Mouse (Mus musculus): Measurements from ENCODE around the gene A730015C16Rik. TPM values are rescaled to one million over a fixed set of nuclear protein-coding genes. Genes with fewer than 3 reads are reported as not detected.

The A730015C16Rik gene
- 0.07 and 0.09 TPM in 2 replicates for total RNA-seq (2014; rRNA removed)
- 0.09 and 0.37 TPM in 2 replicates for polyA plus RNA-seq (2012; rRNA removed)

DNA sequence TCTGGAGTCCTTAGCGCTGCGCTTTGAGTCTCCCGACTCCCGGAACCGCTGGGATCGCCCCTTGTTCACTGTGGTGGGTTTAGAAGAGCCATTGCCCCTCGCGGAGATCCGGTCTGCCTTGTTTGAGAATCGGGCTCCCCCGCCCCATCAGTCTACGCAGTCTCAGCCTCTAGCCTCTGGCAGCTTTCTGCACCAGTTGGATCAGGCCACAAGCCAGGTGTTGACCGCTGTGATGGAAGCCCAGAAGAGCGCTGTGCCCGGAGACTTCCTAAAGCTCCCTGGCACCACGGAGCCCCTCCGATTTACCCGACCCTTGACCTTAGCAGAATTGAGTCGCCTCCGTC lies at the start of gene A730015C16Rik:
TSS of gene A730015C16Rik (minus strand) at position 115 of the 344 bp plus-strand sequence.
- DNase-seq (ENCODE audit: extremely low read depth, low read depth, low spot score) = peak; percentile 49
- Histone ChIP-seq H3K27ac (replicated peaks; ENCODE audit: insufficient read depth, low read depth, low read length) (peak within 1 kb of the TSS; percentile 65), H3K36me3 (ENCODE audit: control insufficient read depth, insufficient read depth, low read length) (peaks cover 2% of the 10 kb centered on the region; the same call in 1 of the 2 replicates), H3K9ac (ENCODE audit: low read depth, low read length) (peak within 1 kb of the TSS; percentile 77), H3K27me3 (ENCODE audit: control insufficient read depth, insufficient read depth, low read length) (no peaks in the 10 kb centered on the region), H3K4me1 (ENCODE audit: control insufficient read depth, insufficient read depth, low read length) (peaks cover 7% of the 10 kb centered on the region), H3K79me2 (ENCODE audit: control insufficient read depth, insufficient read depth, low read length) (peaks cover 4% of the 10 kb centered on the region; the same call in 1 of the 2 replicates), H3K4me3 (ENCODE audit: insufficient read depth, low read depth, low read length) (peak within 1 kb of the TSS; percentile 66)
- WGBS = 1% methylated on average over 20 of the region's 20 CpGs
- TF ChIP-seq POLR2A (IDR thresholded peaks at IDR 0.05; ENCODE audit: extremely low read depth, insufficient read depth, low read length) (no peak), CTCF (IDR thresholded peaks at IDR 0.05; ENCODE audit: low read depth, low read length) (no peak)

DNA sequence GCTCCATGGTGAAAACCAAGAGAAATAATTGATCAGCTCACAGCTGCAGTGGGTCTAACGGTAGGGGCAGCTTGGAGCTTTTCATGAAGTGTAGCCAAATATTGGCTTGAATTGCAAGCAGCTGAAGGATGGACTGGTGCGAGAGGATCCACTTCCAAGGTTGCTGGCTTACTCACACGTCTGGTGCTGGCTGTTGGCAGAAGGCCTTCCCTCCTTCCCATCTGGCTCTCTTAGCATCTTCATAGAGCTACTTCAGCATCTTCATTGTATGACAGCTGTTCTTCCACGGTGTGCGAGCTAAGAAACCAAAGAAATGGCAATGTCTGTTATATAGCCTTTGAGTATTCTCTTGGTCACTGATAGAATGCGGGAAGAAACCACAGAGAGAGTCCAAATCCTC lies 42.5 kb upstream of the A730015C16Rik start:
- H3K27ac ChIP-seq (replicated peaks; ENCODE audit: insufficient read depth, low read depth, low read length) = no peak overlapping the region
- DNase-seq (ENCODE audit: extremely low read depth, low read depth, low spot score) = no peak
- H3K36me3 ChIP-seq (ENCODE audit: control insufficient read depth, insufficient read depth, low read length) = no peaks in the 10 kb centered on the region
- TF ChIP-seq POLR2A (IDR thresholded peaks at IDR 0.05; ENCODE audit: extremely low read depth, insufficient read depth, low read length) (no peak), CTCF (IDR thresholded peaks at IDR 0.05; ENCODE audit: low read depth, low read length) (no peak)
- 85% methylated on average over 6 of the region's 6 CpGs for WGBS
- no peaks in the 10 kb centered on the region for H3K4me1 ChIP-seq (ENCODE audit: control insufficient read depth, insufficient read depth, low read length)
- H3K9ac ChIP-seq (ENCODE audit: low read depth, low read length) = no peak overlapping the region
- no peak overlapping the region for H3K4me3 ChIP-seq (ENCODE audit: insufficient read depth, low read depth, low read length)
- H3K27me3 ChIP-seq (ENCODE audit: control insufficient read depth, insufficient read depth, low read length) = no peaks in the 10 kb centered on the region
- H3K79me2 ChIP-seq (ENCODE audit: control insufficient read depth, insufficient read depth, low read length) = no peaks in the 10 kb centered on the region

DNA sequence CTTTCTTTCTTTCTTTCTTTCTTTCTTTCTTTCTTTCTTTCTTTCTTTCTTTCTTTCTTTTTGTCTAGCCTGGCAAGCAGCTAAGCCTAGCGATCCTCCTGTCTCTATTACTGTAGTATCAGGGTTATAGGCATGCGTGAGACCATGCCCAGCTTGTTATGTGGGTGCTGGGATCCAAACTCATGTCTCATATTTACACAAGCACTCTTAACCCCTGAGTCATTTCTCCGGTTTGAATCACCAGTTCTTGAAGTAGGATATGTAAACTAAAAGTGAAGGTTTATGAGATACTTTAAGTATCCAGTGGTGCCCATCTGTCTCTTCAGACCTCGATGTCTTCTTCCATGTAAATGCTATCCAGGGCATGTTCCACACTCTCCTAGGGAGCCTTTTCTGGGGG lies 39.0 kb upstream of the A730015C16Rik start:
- no peak for DNase-seq (ENCODE audit: extremely low read depth, low read depth, low spot score)

DNA sequence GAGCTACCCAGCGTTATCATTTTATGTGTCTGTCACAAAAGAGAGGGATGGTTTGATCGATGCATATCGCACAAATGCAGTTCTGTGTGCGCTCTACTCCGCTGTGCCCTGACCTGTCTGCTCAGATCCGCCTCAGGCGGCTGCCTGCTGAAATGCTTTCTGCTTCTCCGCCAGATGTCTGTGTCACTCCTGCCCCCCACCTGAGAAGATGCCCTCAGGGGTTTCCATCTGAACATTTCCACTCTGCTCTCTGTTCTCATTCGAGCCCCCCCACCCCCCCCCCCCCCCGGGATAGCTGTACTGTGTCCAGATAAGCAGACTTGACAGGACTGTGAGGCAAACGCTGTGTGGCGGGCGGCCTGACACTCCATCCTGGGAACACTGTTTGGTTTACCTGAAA lies 35.4 kb upstream of the A730015C16Rik start:
- H3K36me3 ChIP-seq (ENCODE audit: control insufficient read depth, insufficient read depth, low read length) = no peaks in the 10 kb centered on the region
- peaks cover 7% of the 10 kb centered on the region for H3K27me3 ChIP-seq (ENCODE audit: control insufficient read depth, insufficient read depth, low read length)
- 69% methylated on average over 13 of the region's 13 CpGs for WGBS
- TF ChIP-seq CTCF (IDR thresholded peaks at IDR 0.05; ENCODE audit: low read depth, low read length) (no peak), POLR2A (IDR thresholded peaks at IDR 0.05; ENCODE audit: extremely low read depth, insufficient read depth, low read length) (no peak)
- 0 out of 2 replicates have a peak, but pooled peaks cover 5% of the 10 kb centered on the region for H3K4me1 ChIP-seq (ENCODE audit: control insufficient read depth, insufficient read depth, low read length)
- no peak overlapping the region for H3K4me3 ChIP-seq (ENCODE audit: insufficient read depth, low read depth, low read length)
- H3K79me2 ChIP-seq (ENCODE audit: control insufficient read depth, insufficient read depth, low read length) = no peaks in the 10 kb centered on the region
- no peak for DNase-seq (ENCODE audit: extremely low read depth, low read depth, low spot score)
- no peak overlapping the region for H3K27ac ChIP-seq (replicated peaks; ENCODE audit: insufficient read depth, low read depth, low read length)
- H3K9ac ChIP-seq (ENCODE audit: low read depth, low read length) = no peak overlapping the region

More for the DNA sequence above, 39.0 kb upstream of the A730015C16Rik start:
- H3K4me1 ChIP-seq (ENCODE audit: control insufficient read depth, insufficient read depth, low read length) = no peaks in the 10 kb centered on the region
- H3K27me3 ChIP-seq (ENCODE audit: control insufficient read depth, insufficient read depth, low read length) = no peaks in the 10 kb centered on the region
- TF ChIP-seq CTCF (IDR thresholded peaks at IDR 0.05; ENCODE audit: low read depth, low read length) = no peak
- TF ChIP-seq POLR2A (IDR thresholded peaks at IDR 0.05; ENCODE audit: extremely low read depth, insufficient read depth, low read length) = no peak
- H3K9ac ChIP-seq (ENCODE audit: low read depth, low read length) = no peak overlapping the region
- WGBS = 90% methylated on average over 4 of the region's 4 CpGs
- H3K36me3 ChIP-seq (ENCODE audit: control insufficient read depth, insufficient read depth, low read length) = no peaks in the 10 kb centered on the region
- no peaks in the 10 kb centered on the region for H3K79me2 ChIP-seq (ENCODE audit: control insufficient read depth, insufficient read depth, low read length)
- H3K4me3 ChIP-seq (ENCODE audit: insufficient read depth, low read depth, low read length) = no peak overlapping the region
- no peak overlapping the region for H3K27ac ChIP-seq (replicated peaks; ENCODE audit: insufficient read depth, low read depth, low read length)

- H3K9ac ChIP-seq (ENCODE audit: low read depth, low read length) = peak within 1 kb of the TSS; percentile 55; the same call in 1 of the 2 replicates
- H3K27me3 ChIP-seq (ENCODE audit: control insufficient read depth, insufficient read depth, low read length) = peaks cover 8% of the 10 kb centered on the region
- peak within 1 kb of the TSS; percentile 66 for H3K4me3 ChIP-seq (ENCODE audit: insufficient read depth, low read depth, low read length)
- WGBS = 2% methylated on average over 46 of the region's 46 CpGs
- DNase-seq (ENCODE audit: extremely low read depth, low read depth, low spot score) = peak; percentile 4
- no peak within 1 kb of the TSS for H3K27ac ChIP-seq (replicated peaks; ENCODE audit: insufficient read depth, low read depth, low read length)
- H3K36me3 ChIP-seq (ENCODE audit: control insufficient read depth, insufficient read depth, low read length) = no peaks in the 10 kb centered on the region
- no peak for TF ChIP-seq CTCF (IDR thresholded peaks at IDR 0.05; ENCODE audit: low read depth, low read length)
- no peak for TF ChIP-seq POLR2A (IDR thresholded peaks at IDR 0.05; ENCODE audit: extremely low read depth, insufficient read depth, low read length)
- H3K4me1 ChIP-seq (ENCODE audit: control insufficient read depth, insufficient read depth, low read length) = 0 out of 2 replicates have a peak, but pooled peaks cover 5% of the 10 kb centered on the region
- H3K79me2 ChIP-seq (ENCODE audit: control insufficient read depth, insufficient read depth, low read length) = no peaks in the 10 kb centered on the region
Measured at GRCm38 (mm10) chr4:108878963-108879822, 30.8 kb upstream of the A730015C16Rik start, which contains the start of gene Rab3b. Gene Rab3b, plus strand, starts transcription at chr4:108879063.
